8 mouse cellular contexts compared by ENCODE assay signal in the genomic region with DNA sequence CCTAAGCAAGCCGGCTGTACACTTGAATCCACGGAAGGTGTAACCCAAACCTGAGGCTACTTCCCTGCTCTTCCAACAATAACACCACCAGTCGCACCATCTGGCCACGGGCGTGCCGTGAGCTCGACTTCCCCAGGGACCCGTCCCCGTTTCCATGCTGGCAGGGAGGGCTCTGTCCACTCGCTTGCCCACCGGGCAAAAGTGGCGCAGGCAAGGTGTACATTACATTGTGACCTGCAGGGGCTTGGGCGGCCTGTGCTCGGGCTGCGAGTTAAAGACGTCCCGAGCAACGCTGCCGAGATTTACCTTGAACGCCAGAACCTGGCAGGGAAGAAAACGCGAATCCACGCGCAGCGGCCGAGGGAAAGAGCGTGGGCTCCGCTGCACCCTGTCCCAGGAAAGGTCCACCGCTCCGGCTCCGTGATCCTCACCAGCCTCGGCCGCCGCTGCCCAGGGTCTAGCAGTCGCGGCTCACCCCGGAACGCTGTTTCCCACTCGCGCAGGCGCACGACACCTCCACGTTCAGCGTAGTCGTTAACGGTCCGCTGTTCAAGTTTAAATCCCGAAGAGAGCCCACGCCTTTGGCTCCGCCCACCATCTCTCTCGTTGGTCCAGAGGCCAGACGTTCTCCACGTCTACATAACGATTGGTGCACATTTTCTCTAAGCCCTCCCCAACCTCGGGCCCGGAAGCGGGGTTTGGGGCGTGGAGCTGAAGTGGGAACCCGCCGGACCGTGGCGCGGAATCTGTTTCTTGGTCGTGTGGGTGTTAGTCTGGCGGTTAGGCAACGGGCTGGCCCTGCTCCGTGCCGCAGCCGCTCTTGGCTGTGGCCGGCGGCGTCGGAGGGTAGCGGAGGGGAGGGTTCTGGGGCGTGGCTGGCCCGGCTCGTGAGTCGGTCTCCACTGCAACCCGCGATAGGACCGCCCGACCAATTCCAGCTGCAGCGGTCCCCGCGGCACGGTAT. TPM values are rescaled to one million over a fixed set of nuclear protein-coding genes. Genes with fewer than 3 reads are reported as not detected.
A peak's percentile ranks its signal among the peaks of the same experiment; 100 is the strongest.
DNase-seq lines count a peak whose midpoint lies in the region; ATAC-seq lines count a peak whose summit lies in the region.

Gene Pate2, plus strand, starts transcription at position 714 of the 964 bp plus-strand sequence.
Gene Hyls1, minus strand, starts transcription at position 828 of the 964 bp plus-strand sequence.

- H3K4me3 ChIP-seq in brown adipose tissue, adult 24 weeks (ENCODE audit: insufficient read depth, low read depth, low read length), result peak within 1 kb of the TSS; percentile 82
- H3K4me3 ChIP-seq in heart, embryonic 13.5 days, result peak within 1 kb of the TSS; percentile 71
- peak within 1 kb of the TSS; percentile 80 for H3K4me3 ChIP-seq in liver, embryonic 12.5 days
- peak within 1 kb of the TSS; percentile 83 for H3K4me3 ChIP-seq in stomach, embryonic 15.5 days (replicated peaks)

- H3K4me2 ChIP-seq in heart, embryonic 13.5 days, result peak within 1 kb of the TSS; percentile 81
- H3K4me2 ChIP-seq in liver, embryonic 12.5 days, result peak within 1 kb of the TSS; percentile 68
- H3K4me2 ChIP-seq in stomach, embryonic 15.5 days, result peak within 1 kb of the TSS; percentile 83

- H3K4me1 ChIP-seq in brown adipose tissue, adult 24 weeks (ENCODE audit: control insufficient read depth, insufficient read depth, insufficient read length, low read length), result no peaks in the 10 kb centered on the region
- peaks cover 38% of the 10 kb centered on the region for H3K4me1 ChIP-seq in heart, embryonic 13.5 days
- peaks cover 26% of the 10 kb centered on the region for H3K4me1 ChIP-seq in liver, embryonic 12.5 days
- peaks cover 6% of the 10 kb centered on the region for H3K4me1 ChIP-seq in stomach, embryonic 15.5 days

- H3K27me3 ChIP-seq in heart, embryonic 13.5 days (replicated peaks), result peaks cover 19% of the 10 kb centered on the region
- peaks cover 27% of the 10 kb centered on the region for H3K27me3 ChIP-seq in liver, embryonic 12.5 days (replicated peaks)
- peaks cover 4% of the 10 kb centered on the region; the same call in 1 of the 2 replicates for H3K27me3 ChIP-seq in stomach, embryonic 15.5 days (replicated peaks)

- WGBS in heart, embryonic 13.5 days, result under 1% methylated on average over 86 of the region's 86 CpGs
- WGBS in liver, embryonic 12.5 days (ENCODE audit: insufficient replicate concordance), result under 1% methylated on average over 86 of the region's 86 CpGs
- under 1% methylated on average over 85 of the region's 86 CpGs for WGBS in stomach, embryonic 15.5 days

- no peaks in the 10 kb centered on the region for H3K9me3 ChIP-seq in heart, embryonic 13.5 days
- H3K9me3 ChIP-seq in liver, embryonic 12.5 days (replicated peaks), result no peaks in the 10 kb centered on the region
- no peaks in the 10 kb centered on the region for H3K9me3 ChIP-seq in stomach, embryonic 15.5 days

- H3K36me3 ChIP-seq in heart, embryonic 13.5 days, result peaks cover 34% of the 10 kb centered on the region
- H3K36me3 ChIP-seq in liver, embryonic 12.5 days, result peaks cover 35% of the 10 kb centered on the region
- H3K36me3 ChIP-seq in stomach, embryonic 15.5 days, result peaks cover 22% of the 10 kb centered on the region

- ATAC-seq in heart, embryonic 13.5 days (ENCODE audit: extremely low read depth, insufficient number of reproducible peaks, low FRiP score, low TSS enrichment), result peak; percentile 95
- ATAC-seq in liver, embryonic 12.5 days, result peak; percentile 96
- peak; percentile 99 for ATAC-seq in stomach, embryonic 15.5 days (ENCODE audit: insufficient read depth, low FRiP score, low read depth)

- peak within 1 kb of the TSS; percentile 50; the same call in 1 of the 2 replicates for H3K27ac ChIP-seq in brown adipose tissue, adult 24 weeks (replicated peaks; ENCODE audit: low read depth, low read length)
- peak within 1 kb of the TSS; percentile 90 for H3K27ac ChIP-seq in heart, embryonic 13.5 days (replicated peaks)
- peak within 1 kb of the TSS; percentile 97 for H3K27ac ChIP-seq in liver, embryonic 12.5 days
- peak within 1 kb of the TSS; percentile 84 for H3K27ac ChIP-seq in stomach, embryonic 15.5 days

- peak; percentile 97 for DNase-seq in CD4-positive, CD25-positive, alpha-beta regulatory T cell, adult 2 months (ENCODE audit: low read depth, low spot score)
- peak; percentile 74 for DNase-seq in fat pad, adult 2 months (ENCODE audit: extremely low read depth, low read depth, low spot score)
- peak; percentile 95 for DNase-seq in kidney, postnatal 10 days
- DNase-seq in natural killer cell, adult 2 months (ENCODE audit: low spot score in 2 of 2), result peak; percentile 92 to 93

- peak within 1 kb of the TSS; percentile 87 for H3K9ac ChIP-seq in heart, embryonic 13.5 days
- peak within 1 kb of the TSS; percentile 82 for H3K9ac ChIP-seq in liver, embryonic 12.5 days
- peak within 1 kb of the TSS; percentile 74 for H3K9ac ChIP-seq in stomach, embryonic 15.5 days

RNA-seq across cellular contexts. Expression of gene Pate2, which starts in this region (rescaled TPM):
- not detected in 2 replicates for polyA plus RNA-seq in brown adipose tissue, adult 24 weeks (2012; ENCODE audit: insufficient read depth, insufficient read length, missing spikeins)
- polyA plus RNA-seq in heart, embryonic 13.5 days (2015; fragmentation: Nextera tagmentation; extraction: Ambion mirVana), result 0.20 and 0.39 TPM in 2 replicates
- 0.32 and 0.47 TPM in 2 replicates for polyA plus RNA-seq in liver, embryonic 12.5 days (2016; fragmentation: Nextera tagmentation; extraction: Ambion mirVana)
- 0.79 and 0.95 TPM in 2 replicates for polyA plus RNA-seq in stomach, embryonic 15.5 days (2015; fragmentation: Nextera tagmentation; extraction: Ambion mirVana)

RNA-seq across cellular contexts. Expression of gene Hyls1, which starts in this region (rescaled TPM):
- polyA plus RNA-seq in brown adipose tissue, adult 24 weeks (2012; ENCODE audit: insufficient read depth, insufficient read length, missing spikeins), result 2.0 and 6.2 TPM in 2 replicates
- polyA plus RNA-seq in heart, embryonic 13.5 days (2015; fragmentation: Nextera tagmentation; extraction: Ambion mirVana), result 11.5 and 13.2 TPM in 2 replicates
- 9.4 and 10.8 TPM in 2 replicates for polyA plus RNA-seq in liver, embryonic 12.5 days (2016; fragmentation: Nextera tagmentation; extraction: Ambion mirVana)
- polyA plus RNA-seq in stomach, embryonic 15.5 days (2015; fragmentation: Nextera tagmentation; extraction: Ambion mirVana), result 12.2 and 12.4 TPM in 2 replicates

Comparison
In these comparisons a context has a peak if more than half of its experiments do, and no peak if none do; other contexts are left out.
1. Peak in every context shown above with its lines: DNase-seq, ATAC-seq, H3K4me3 ChIP-seq and H3K27ac ChIP-seq.